Mouse (Mus musculus): ENCODE measurements around the gene Zfp385c. TPM values are rescaled to one million over a fixed set of nuclear protein-coding genes. Genes with fewer than 3 reads are reported as not detected.

The Zfp385c gene
- total and polyA plus RNA-seq, 2 experiments from 2014 or later, result 0.53 to 2.5 TPM

DNA sequence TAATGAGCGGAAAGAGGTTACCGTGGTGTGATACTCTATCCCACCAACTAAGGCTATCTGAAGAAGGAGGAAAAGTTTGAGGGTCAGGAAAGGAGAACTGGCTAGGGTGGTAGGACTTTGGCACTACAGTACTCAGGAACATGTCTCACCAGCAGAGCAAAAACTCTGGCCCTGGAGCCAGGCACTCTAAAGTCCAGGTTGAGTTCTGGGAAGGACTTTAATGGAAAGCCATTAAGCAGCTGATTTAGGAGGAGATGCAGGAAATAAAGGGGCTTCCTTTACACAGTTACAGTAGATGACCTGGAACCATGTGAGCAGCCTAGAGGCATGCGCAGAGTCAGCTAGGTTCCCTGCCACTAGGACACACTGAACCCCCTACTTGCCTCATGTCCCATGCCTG is 34.9 kb upstream of the Zfp385c start:
- no peaks in the 10 kb centered on the region for H3K9me3 ChIP-seq (ENCODE audit: low read length)
- H3K4me2 ChIP-seq (ENCODE audit: low read depth, low read length, poor library complexity, severe bottlenecking), result no peak overlapping the region
- H3K9ac ChIP-seq (replicated peaks; ENCODE audit: low read length, poor library complexity, severe bottlenecking), result no peak overlapping the region
- H3K27ac ChIP-seq (ENCODE audit: low read depth, low read length), result no peak overlapping the region
- H3K27me3 ChIP-seq (ENCODE audit: insufficient read depth, low read length), result no peaks in the 10 kb centered on the region
- 96% methylated on average over 3 of the region's 3 CpGs for WGBS
- TF ChIP-seq CTCF (IDR thresholded peaks at IDR 0.05), result no peak
- ATAC-seq (ENCODE audit: low FRiP score) (no peak), DNase-seq (ENCODE audit: low spot score) (no peak)
- no peaks in the 10 kb centered on the region for H3K4me1 ChIP-seq (ENCODE audit: insufficient read depth, low read length)
- peaks cover 12% of the 10 kb centered on the region; the same call in 1 of the 2 replicates for H3K36me3 ChIP-seq (ENCODE audit: insufficient read depth, low read length)
- no peak overlapping the region for H3K4me3 ChIP-seq (ENCODE audit: low read depth, low read length)

GRCm38 (mm10) chr11:100724919-100725512 is 32.8 kb upstream of the Zfp385c start:
- Histone ChIP-seq H3K9ac (replicated peaks; ENCODE audit: low read length, poor library complexity, severe bottlenecking) (no peak overlapping the region), H3K27ac (ENCODE audit: low read depth, low read length) (no peak overlapping the region), H3K36me3 (ENCODE audit: insufficient read depth, low read length) (peaks cover 12% of the 10 kb centered on the region; the same call in 1 of the 2 replicates), H3K9me3 (ENCODE audit: low read length) (no peaks in the 10 kb centered on the region), H3K4me3 (ENCODE audit: low read depth, low read length) (no peak overlapping the region), H3K4me1 (ENCODE audit: insufficient read depth, low read length) (no peaks in the 10 kb centered on the region), H3K4me2 (ENCODE audit: low read depth, low read length, poor library complexity, severe bottlenecking) (no peak overlapping the region), H3K27me3 (ENCODE audit: insufficient read depth, low read length) (no peaks in the 10 kb centered on the region)
- DNase-seq (ENCODE audit: low spot score) (no peak), ATAC-seq (ENCODE audit: low FRiP score) (no peak)
- WGBS, result 55% methylated on average over 5 of the region's 5 CpGs
- TF ChIP-seq CTCF (IDR thresholded peaks at IDR 0.05), result no peak

DNA sequence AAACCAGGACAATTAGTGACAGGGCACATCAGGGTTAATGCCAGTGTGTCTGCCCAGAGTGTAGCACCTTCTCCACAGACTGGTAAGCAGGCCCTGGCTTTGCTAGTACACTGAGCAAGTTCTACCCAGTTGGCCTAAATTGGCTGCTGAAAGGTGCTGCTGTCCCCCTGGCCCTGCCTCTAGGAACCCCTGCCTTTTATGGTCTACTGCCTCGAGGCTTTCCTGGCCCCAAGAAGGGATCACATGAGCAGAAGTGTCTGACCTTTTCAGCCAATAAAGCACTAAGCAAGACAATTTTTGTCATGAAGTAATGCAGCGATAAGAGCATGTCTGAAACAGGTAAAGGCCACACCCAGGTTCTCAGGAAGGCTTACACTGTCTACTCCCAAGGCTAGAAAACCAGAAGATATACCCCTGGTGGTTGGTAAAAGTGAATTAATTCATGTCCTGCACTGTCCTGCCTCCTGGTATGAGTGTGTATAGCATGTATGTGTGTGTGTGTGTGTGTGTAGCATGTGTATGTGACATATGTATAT is 30.3 kb upstream of the Zfp385c start:
- no peaks in the 10 kb centered on the region for H3K9me3 ChIP-seq (ENCODE audit: low read length)
- H3K27ac ChIP-seq (ENCODE audit: low read depth, low read length), result peak overlapping the region; percentile 59; the same call in 1 of the 2 replicates
- H3K36me3 ChIP-seq (ENCODE audit: insufficient read depth, low read length), result peaks cover 14% of the 10 kb centered on the region
- H3K9ac ChIP-seq (replicated peaks; ENCODE audit: low read length, poor library complexity, severe bottlenecking), result no peak overlapping the region
- no peak overlapping the region for H3K4me3 ChIP-seq (ENCODE audit: low read depth, low read length)
- no peaks in the 10 kb centered on the region for H3K27me3 ChIP-seq (ENCODE audit: insufficient read depth, low read length)
- no peak overlapping the region for H3K4me2 ChIP-seq (ENCODE audit: low read depth, low read length, poor library complexity, severe bottlenecking)
- WGBS, result 72% methylated on average over 2 of the region's 2 CpGs
- no peaks in the 10 kb centered on the region for H3K4me1 ChIP-seq (ENCODE audit: insufficient read depth, low read length)
- DNase-seq (ENCODE audit: low spot score) (no peak), ATAC-seq (ENCODE audit: low FRiP score) (no peak)
- no peak for TF ChIP-seq CTCF (IDR thresholded peaks at IDR 0.05)

DNA sequence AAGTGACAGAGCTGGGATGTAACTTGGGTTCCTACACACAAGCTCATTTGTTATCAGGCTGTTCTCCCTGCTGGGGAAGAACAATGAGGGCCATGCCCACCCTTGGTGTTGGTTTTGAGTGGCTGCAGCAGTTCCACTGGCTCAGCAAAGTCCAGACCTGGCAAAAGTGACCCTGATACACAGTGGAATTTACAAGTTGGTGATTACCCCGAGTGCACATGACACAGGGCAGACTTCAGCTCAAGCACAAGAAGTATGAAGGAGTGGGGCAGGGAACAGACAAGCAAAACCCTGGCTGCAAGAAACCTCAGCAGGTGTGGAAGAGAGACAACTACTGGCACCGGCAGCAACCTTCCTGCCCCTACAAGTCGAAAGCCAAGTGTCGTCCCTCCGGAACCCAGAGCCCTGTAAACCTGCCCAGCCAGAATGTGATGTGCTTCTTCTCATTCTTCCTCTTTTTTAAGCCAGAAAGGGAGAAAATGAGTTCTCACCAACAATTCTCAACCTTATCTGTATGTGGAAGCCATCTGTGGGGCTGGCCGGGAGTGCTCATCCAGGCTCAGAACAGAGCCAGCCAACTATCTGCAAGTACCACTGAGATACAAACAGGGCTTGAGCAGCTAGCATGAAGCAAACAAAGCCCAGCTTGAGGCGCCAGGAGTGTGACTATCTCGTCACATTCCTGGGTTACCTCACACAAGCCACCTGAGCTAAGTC is 29.7 kb upstream of the Zfp385c start:
- no peak overlapping the region for H3K4me2 ChIP-seq (ENCODE audit: low read depth, low read length, poor library complexity, severe bottlenecking)
- H3K9ac ChIP-seq (replicated peaks; ENCODE audit: low read length, poor library complexity, severe bottlenecking), result no peak overlapping the region
- DNase-seq (ENCODE audit: low spot score) (no peak), ATAC-seq (ENCODE audit: low FRiP score) (no peak)
- H3K9me3 ChIP-seq (ENCODE audit: low read length), result no peaks in the 10 kb centered on the region
- 67% methylated on average over 8 of the region's 8 CpGs for WGBS
- peaks cover 20% of the 10 kb centered on the region for H3K36me3 ChIP-seq (ENCODE audit: insufficient read depth, low read length)
- H3K27me3 ChIP-seq (ENCODE audit: insufficient read depth, low read length), result no peaks in the 10 kb centered on the region
- no peak overlapping the region for H3K4me3 ChIP-seq (ENCODE audit: low read depth, low read length)
- H3K4me1 ChIP-seq (ENCODE audit: insufficient read depth, low read length), result no peaks in the 10 kb centered on the region
- H3K27ac ChIP-seq (ENCODE audit: low read depth, low read length), result peak overlapping the region; percentile 59
- TF ChIP-seq CTCF (IDR thresholded peaks at IDR 0.05), result no peak

DNA sequence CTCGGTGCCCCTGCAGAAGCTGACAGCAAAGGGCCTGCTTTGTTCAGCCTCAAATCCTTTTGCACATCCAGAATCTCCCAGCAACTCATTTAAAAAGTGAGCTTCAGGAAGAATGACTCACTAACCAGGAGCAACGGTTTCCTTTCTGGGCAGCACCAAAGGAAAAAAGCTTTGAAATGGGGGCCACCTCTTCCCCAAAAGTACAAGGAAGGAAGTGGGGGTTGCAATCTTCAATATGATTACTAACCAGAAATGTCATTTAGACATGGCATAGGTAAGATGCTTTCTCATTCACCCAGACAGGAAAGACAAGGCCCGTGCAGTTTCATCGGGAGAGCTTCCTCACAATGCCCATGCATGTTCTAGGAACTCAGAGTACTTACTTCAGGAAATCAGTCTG is 29.0 kb upstream of the Zfp385c start:
- 45% methylated on average over 4 of the region's 4 CpGs for WGBS
- peak overlapping the region; percentile 59; the same call in 1 of the 2 replicates for H3K27ac ChIP-seq (ENCODE audit: low read depth, low read length)
- ATAC-seq (ENCODE audit: low FRiP score), result no peak
- no peaks in the 10 kb centered on the region for H3K27me3 ChIP-seq (ENCODE audit: insufficient read depth, low read length)
- DNase-seq (ENCODE audit: low spot score), result no peak
- no peak overlapping the region for H3K9ac ChIP-seq (replicated peaks; ENCODE audit: low read length, poor library complexity, severe bottlenecking)
- no peaks in the 10 kb centered on the region for H3K9me3 ChIP-seq (ENCODE audit: low read length)
- no peak overlapping the region for H3K4me2 ChIP-seq (ENCODE audit: low read depth, low read length, poor library complexity, severe bottlenecking)
- no peak for TF ChIP-seq CTCF (IDR thresholded peaks at IDR 0.05)
- H3K36me3 ChIP-seq (ENCODE audit: insufficient read depth, low read length), result peaks cover 24% of the 10 kb centered on the region
- H3K4me3 ChIP-seq (ENCODE audit: low read depth, low read length), result no peak overlapping the region
- H3K4me1 ChIP-seq (ENCODE audit: insufficient read depth, low read length), result no peaks in the 10 kb centered on the region

- no peak for TF ChIP-seq CTCF (IDR thresholded peaks at IDR 0.05)
- H3K9me3 ChIP-seq (ENCODE audit: low read length), result no peaks in the 10 kb centered on the region
- 0 out of 2 replicates have a peak overlapping the region, but pooled peaks have one; percentile 26 for H3K27ac ChIP-seq (ENCODE audit: low read depth, low read length)
- WGBS, result 67% methylated on average over 5 of the region's 5 CpGs
- no peaks in the 10 kb centered on the region for H3K27me3 ChIP-seq (ENCODE audit: insufficient read depth, low read length)
- no peak overlapping the region for H3K4me2 ChIP-seq (ENCODE audit: low read depth, low read length, poor library complexity, severe bottlenecking)
- no peak overlapping the region for H3K9ac ChIP-seq (replicated peaks; ENCODE audit: low read length, poor library complexity, severe bottlenecking)
- peaks cover 29% of the 10 kb centered on the region for H3K36me3 ChIP-seq (ENCODE audit: insufficient read depth, low read length)
- DNase-seq (ENCODE audit: low spot score) (no peak), ATAC-seq (ENCODE audit: low FRiP score) (no peak)
- H3K4me3 ChIP-seq (ENCODE audit: low read depth, low read length), result no peak overlapping the region
- no peaks in the 10 kb centered on the region for H3K4me1 ChIP-seq (ENCODE audit: insufficient read depth, low read length)
These were observed 28.1 kb upstream of the Zfp385c start for GRCm38 (mm10) chr11:100720345-100720744.

Measured in midbrain, postnatal 0 days (tissue).